Comparison of ENCODE assay signal across 14 mouse cellular contexts in genomic region chr8:61182020-61182419, GRCm38 (mm10). TPM values are rescaled to one million over a fixed set of nuclear protein-coding genes. Genes with fewer than 3 reads are reported as not detected.
DNase-seq lines count a peak whose midpoint lies in the region; ATAC-seq and TF ChIP-seq lines count a peak whose summit lies in the region.
"Had no signal": no experiment of that assay in that cellular context is flagged by ENCODE, and none has a peak within 500 bp of the region (broad histone marks: within the 10 kb centered on the region; RNA-seq: fewer than 3 reads in every experiment).

No protein-coding gene starts in this region.

- no peak overlapping the region for H3K27ac ChIP-seq in heart, adult 2 months
- H3K27ac ChIP-seq in hindbrain, embryonic 11.5 days (ENCODE audit: low read depth, low read length), result no peak overlapping the region
- H3K27ac ChIP-seq: hindbrain, embryonic 14.5 days; kidney, embryonic 15.5 days; liver, embryonic 15.5 days; midbrain, embryonic 15.5 days; neural tube, embryonic 12.5 days had no signal

- no peak overlapping the region for H3K9ac ChIP-seq in heart, adult 2 months (ENCODE audit: low read depth, low read length)
- H3K9ac ChIP-seq in hindbrain, embryonic 11.5 days (ENCODE audit: low read depth, low read length), result no peak overlapping the region
- H3K9ac ChIP-seq: hindbrain, embryonic 14.5 days; kidney, embryonic 15.5 days; liver, embryonic 15.5 days; midbrain, embryonic 15.5 days; neural tube, embryonic 12.5 days had no signal

- H3K4me2 ChIP-seq in hindbrain, embryonic 11.5 days (replicated peaks; ENCODE audit: low read depth, low read length), result no peak overlapping the region
- H3K4me2 ChIP-seq: hindbrain, embryonic 14.5 days; kidney, embryonic 15.5 days; liver, embryonic 15.5 days; midbrain, embryonic 15.5 days; neural tube, embryonic 12.5 days had no signal

- peak; percentile 20 to 26 for DNase-seq in heart, adult 2 months
- no peak for DNase-seq in heart, postnatal 25 days (ENCODE audit: low spot score)
- peak; percentile 47 for DNase-seq in lung, postnatal 10 days
- no peak for DNase-seq in lung, adult 18-20 months
- peak; percentile 15 for DNase-seq in cerebellum, adult 8-10 months
- DNase-seq in heart, postnatal 4 days, result peak; percentile 33
- DNase-seq in thymus, postnatal 14 days, result no peak
- no peak for DNase-seq in hindbrain, embryonic 11.5 days (ENCODE audit: low spot score)

- no peak for TF ChIP-seq CTCF in heart, adult 2 months (IDR thresholded peaks at IDR 0.05)

- TF ChIP-seq EP300 in heart, adult 2 months (IDR thresholded peaks at IDR 0.05; ENCODE audit: insufficient read depth, low read depth, low read length), result no peak

- no peaks in the 10 kb centered on the region; the same call in 1 of the 2 replicates for H3K4me1 ChIP-seq in heart, adult 2 months (ENCODE audit: control insufficient read depth, insufficient read depth, low read length)
- no peaks in the 10 kb centered on the region for H3K4me1 ChIP-seq in hindbrain, embryonic 11.5 days (replicated peaks; ENCODE audit: control insufficient read depth, insufficient read depth, low read length)
- H3K4me1 ChIP-seq: kidney, embryonic 15.5 days; liver, embryonic 15.5 days; neural tube, embryonic 12.5 days had no signal

- ATAC-seq in hindbrain, embryonic 11.5 days (ENCODE audit: low FRiP score), result no peak
- ATAC-seq: activated CD4-positive, CD25-positive, alpha-beta regulatory T cell, adult 4 months; midbrain, embryonic 15.5 days had no signal

- intact Hi-C loops in heart, adult 2 months (cut with DNase I), result no loop called here
- intact Hi-C loops in heart, postnatal 25 days (cut with DNase I), result no loop called here

- H3K4me3 ChIP-seq in heart, adult 2 months, result no peak overlapping the region
- H3K4me3 ChIP-seq in hindbrain, embryonic 11.5 days (ENCODE audit: low read depth, low read length), result no peak overlapping the region
- H3K4me3 ChIP-seq: kidney, embryonic 15.5 days; liver, embryonic 15.5 days; midbrain, embryonic 15.5 days; neural tube, embryonic 12.5 days had no signal

- no peak for TF ChIP-seq POLR2A in heart, adult 2 months (IDR thresholded peaks at IDR 0.05; ENCODE audit: insufficient read depth, low read depth, low read length)

- no peaks in the 10 kb centered on the region for H3K36me3 ChIP-seq in heart, adult 2 months (ENCODE audit: control insufficient read depth, insufficient read depth, low read length)
- no peaks in the 10 kb centered on the region for H3K36me3 ChIP-seq in hindbrain, embryonic 11.5 days (ENCODE audit: control insufficient read depth, insufficient read depth, low read length)
- H3K36me3 ChIP-seq: kidney, embryonic 15.5 days; liver, embryonic 15.5 days; midbrain, embryonic 15.5 days; neural tube, embryonic 12.5 days had no signal

- 31% methylated on average over 4 of the region's 4 CpGs for WGBS in heart, adult 2 months
- 95% methylated on average over 4 of the region's 4 CpGs for WGBS in hindbrain, embryonic 11.5 days

- H3K9me3 ChIP-seq in hindbrain, embryonic 11.5 days (ENCODE audit: control insufficient read depth, low read length), result no peaks in the 10 kb centered on the region
- H3K9me3 ChIP-seq: kidney, embryonic 15.5 days; liver, embryonic 15.5 days; midbrain, embryonic 15.5 days; neural tube, embryonic 12.5 days had no signal

- H3K27me3 ChIP-seq in heart, adult 2 months (ENCODE audit: control insufficient read depth, insufficient read depth, low read length), result no peaks in the 10 kb centered on the region
- no peaks in the 10 kb centered on the region for H3K27me3 ChIP-seq in hindbrain, embryonic 11.5 days (ENCODE audit: control insufficient read depth, insufficient read depth, low read length)
- H3K27me3 ChIP-seq: kidney, embryonic 15.5 days; liver, embryonic 15.5 days; midbrain, embryonic 15.5 days; neural tube, embryonic 12.5 days had no signal

- H3K79me2 ChIP-seq in heart, adult 2 months (replicated peaks; ENCODE audit: control insufficient read depth, insufficient read depth, low read length), result no peaks in the 10 kb centered on the region

RNA-seq across cellular contexts. Expression of gene Sh3rf1, which starts 41.7 kb away (rescaled TPM):
- 1 to 10 TPM; 4.8 to 4.9 TPM for total RNA-seq in heart, adult 2 months (2021)
- 3.1 and 4.2 TPM in 2 replicates for polyA plus RNA-seq in heart, adult 2 months (2012; rRNA removed)
- 1 to 10 TPM; 5.5 to 6.0 TPM for total RNA-seq in heart, postnatal 25 days (2021)
- total RNA-seq in heart, postnatal 4 days (2021), result 10 to 100 TPM; 10.1 to 11.3 TPM
- 24.0 and 25.3 TPM in 2 replicates for polyA plus RNA-seq in hindbrain, embryonic 11.5 days (2014; fragmentation: Nextera tagmentation; extraction: Ambion mirVana)

Comparison
In these comparisons a context has a peak if more than half of its experiments do, and no peak if none do; other contexts are left out.
1. DNase-seq: peak in heart, adult 2 months (2 of 2), lung, postnatal 10 days (single experiment), cerebellum, adult 8-10 months (single experiment) and heart, postnatal 4 days (single experiment); none in heart, postnatal 25 days (single experiment), lung, adult 18-20 months (0 of 2), thymus, postnatal 14 days (single experiment) and hindbrain, embryonic 11.5 days (single experiment).